Mouse (Mus musculus): ENCODE data around the gene Tbc1d10a.

Gene Tbc1d10a

GRCm38 (mm10) chr11:4216248-4217000, 29.8 kb downstream of the Tbc1d10a start:
- DNase-seq (ENCODE audit: low spot score): peak; percentile 36

GRCm38 (mm10) chr11:4217914-4218629, 31.5 kb downstream of the Tbc1d10a start, which contains the start of gene Castor1:
Castor1 (plus strand) TSS chr11:4218225.
- peak; percentile 69 for DNase-seq (ENCODE audit: low spot score)

GRCm38 (mm10) chr11:4218637-4219036, 32.0 kb downstream of the Tbc1d10a start:
- no peak for DNase-seq (ENCODE audit: low spot score)

GRCm38 (mm10) chr11:4219317-4219751, 32.7 kb downstream of the Tbc1d10a start:
- DNase-seq (ENCODE audit: low spot score): peak; percentile 49

- no peak for DNase-seq (ENCODE audit: low spot score)
Measured at GRCm38 (mm10) chr11:4219908-4220307, 33.3 kb downstream of the Tbc1d10a start.

- DNase-seq (ENCODE audit: low spot score): peak; percentile 71
Measured at GRCm38 (mm10) chr11:4220443-4221400, 34.1 kb downstream of the Tbc1d10a start.

- no peak for DNase-seq (ENCODE audit: low spot score)
Measured at GRCm38 (mm10) chr11:4222046-4222950, 35.7 kb downstream of the Tbc1d10a start.

- DNase-seq (ENCODE audit: low spot score): no peak
Measured at GRCm38 (mm10) chr11:4223393-4224188, 37.0 kb downstream of the Tbc1d10a start.

GRCm38 (mm10) chr11:4224223-4224622, 37.6 kb downstream of the Tbc1d10a start:
- DNase-seq (ENCODE audit: low spot score): no peak

GRCm38 (mm10) chr11:4226569-4227325, 40.2 kb downstream of the Tbc1d10a start:
- no peak for DNase-seq (ENCODE audit: low spot score)

- DNase-seq (ENCODE audit: low spot score): no peak
Measured at GRCm38 (mm10) chr11:4228463-4228862, 41.9 kb downstream of the Tbc1d10a start.

GRCm38 (mm10) chr11:4229841-4230240, 43.3 kb downstream of the Tbc1d10a start:
- DNase-seq (ENCODE audit: low spot score): no peak

GRCm38 (mm10) chr11:4231435-4231834, 44.8 kb downstream of the Tbc1d10a start:
- no peak for DNase-seq (ENCODE audit: low spot score)

- no peak for DNase-seq (ENCODE audit: low spot score)
Measured at GRCm38 (mm10) chr11:4232644-4233043, 46.1 kb downstream of the Tbc1d10a start.

GRCm38 (mm10) chr11:4235052-4235655, 48.6 kb downstream of the Tbc1d10a start:
- no peak for DNase-seq (ENCODE audit: low spot score)

- no peak for DNase-seq (ENCODE audit: low spot score)
Measured at GRCm38 (mm10) chr11:4235665-4236545, 49.3 kb downstream of the Tbc1d10a start, which contains the start of gene Osm. Osm (plus strand) TSS chr11:4236420.

- DNase-seq (ENCODE audit: low spot score): no peak
Measured at GRCm38 (mm10) chr11:4236546-4237067, 50.0 kb downstream of the Tbc1d10a start.
